Comparison of ENCODE assay signal across 8 mouse cellular contexts in the genomic region with DNA sequence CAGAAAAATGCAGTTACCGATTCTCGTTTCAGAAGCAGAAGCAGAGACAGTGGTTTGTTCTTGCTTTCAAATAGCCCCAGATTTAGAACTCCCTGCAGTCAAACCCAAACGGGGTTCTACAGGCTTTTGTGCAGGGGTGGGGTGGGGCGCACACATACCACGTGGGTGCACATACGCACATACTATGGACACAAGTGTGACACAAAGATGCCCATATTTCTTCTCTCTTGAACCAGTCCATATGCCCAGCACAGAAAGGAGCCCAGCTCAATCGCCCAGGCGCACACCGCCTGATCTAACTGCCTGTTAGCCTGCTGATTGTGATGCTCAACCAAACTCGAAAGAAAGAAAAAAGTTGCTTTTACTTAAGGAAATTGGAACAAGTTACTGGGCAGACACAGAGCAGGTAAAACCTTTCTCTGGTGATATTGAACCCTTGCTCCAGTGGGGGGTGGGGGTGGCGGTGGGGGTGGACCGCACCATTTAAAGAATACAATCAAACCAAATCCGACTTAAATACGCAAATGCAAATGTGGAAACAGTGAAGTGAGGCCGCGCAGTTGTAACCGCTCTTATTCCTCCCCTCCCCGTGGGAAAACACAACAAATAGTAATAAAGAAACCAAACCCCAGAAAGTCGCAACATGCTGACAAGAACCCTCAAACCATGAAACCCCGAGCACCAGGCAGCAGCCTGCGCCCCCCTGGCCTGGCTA. TPM values are rescaled to one million over a fixed set of nuclear protein-coding genes. Genes with fewer than 3 reads are reported as not detected.
DNase-seq lines count a peak whose midpoint lies in the region; ATAC-seq lines count a peak whose summit lies in the region.

No protein-coding gene starts in this region.

- peaks cover 6% of the 10 kb centered on the region; the same call in 1 of the 2 replicates for H3K4me1 ChIP-seq in liver, embryonic 11.5 days (replicated peaks; ENCODE audit: control insufficient read depth, insufficient read depth, low read length)
- H3K4me1 ChIP-seq in embryonic facial prominence, embryonic 13.5 days, result peaks cover 16% of the 10 kb centered on the region
- peaks cover 22% of the 10 kb centered on the region for H3K4me1 ChIP-seq in limb, embryonic 10.5 days

- 30% methylated on average over 21 of the region's 21 CpGs for WGBS in liver, embryonic 11.5 days
- 27% methylated on average over 21 of the region's 21 CpGs for WGBS in embryonic facial prominence, embryonic 13.5 days
- 29% methylated on average over 21 of the region's 21 CpGs for WGBS in limb, embryonic 10.5 days

- no peak overlapping the region for H3K27ac ChIP-seq in liver, embryonic 11.5 days (ENCODE audit: low read depth, low read length)
- no peak overlapping the region for H3K27ac ChIP-seq in embryonic facial prominence, embryonic 13.5 days
- H3K27ac ChIP-seq in limb, embryonic 10.5 days, result no peak overlapping the region

- peaks cover 26% of the 10 kb centered on the region for H3K27me3 ChIP-seq in liver, embryonic 11.5 days (replicated peaks; ENCODE audit: control insufficient read depth, insufficient read depth, low read length)
- H3K27me3 ChIP-seq in embryonic facial prominence, embryonic 13.5 days, result peaks cover 30% of the 10 kb centered on the region
- peaks cover 53% of the 10 kb centered on the region for H3K27me3 ChIP-seq in limb, embryonic 10.5 days (ENCODE audit: low read depth, poor library complexity, severe bottlenecking)

- peak overlapping the region; percentile 85 for H3K4me2 ChIP-seq in liver, embryonic 11.5 days
- H3K4me2 ChIP-seq in embryonic facial prominence, embryonic 13.5 days, result peak overlapping the region; percentile 68

- ATAC-seq in liver, embryonic 11.5 days (replicated peaks; ENCODE audit: low FRiP score), result no peak
- no peak for ATAC-seq in embryonic facial prominence, embryonic 13.5 days (ENCODE audit: insufficient number of reproducible peaks, insufficient read depth, low FRiP score, low TSS enrichment, low read depth)

- peak overlapping the region; percentile 50 for H3K4me3 ChIP-seq in liver, embryonic 11.5 days (ENCODE audit: low read depth, low read length)
- peak overlapping the region; percentile 37 for H3K4me3 ChIP-seq in embryonic facial prominence, embryonic 13.5 days
- H3K4me3 ChIP-seq in limb, embryonic 10.5 days, result peak overlapping the region; percentile 50

- H3K36me3 ChIP-seq in liver, embryonic 11.5 days (ENCODE audit: control insufficient read depth, insufficient read depth, low read length), result no peaks in the 10 kb centered on the region
- peaks cover 22% of the 10 kb centered on the region for H3K36me3 ChIP-seq in embryonic facial prominence, embryonic 13.5 days
- peaks cover 20% of the 10 kb centered on the region for H3K36me3 ChIP-seq in limb, embryonic 10.5 days

- no peak overlapping the region for H3K9ac ChIP-seq in liver, embryonic 11.5 days (ENCODE audit: low read depth, low read length)
- peak overlapping the region; percentile 57 for H3K9ac ChIP-seq in embryonic facial prominence, embryonic 13.5 days

- DNase-seq in liver, embryonic 11.5 days (ENCODE audit: low spot score), result no peak
- DNase-seq in liver (no peak), adipocyte (ENCODE audit: low spot score) (no peak)
- DNase-seq in limb, embryonic 10.5 days (ENCODE audit: low spot score), result no peak
- peak; percentile 10 for DNase-seq in retina, postnatal 1 day
- no peak for DNase-seq in cerebellum, adult 11 months
- DNase-seq in adrenal gland, postnatal 10 days, result no peak

- H3K9me3 ChIP-seq in liver, embryonic 11.5 days (ENCODE audit: control insufficient read depth, low read length), result no peaks in the 10 kb centered on the region
- H3K9me3 ChIP-seq in embryonic facial prominence, embryonic 13.5 days, result no peaks in the 10 kb centered on the region
- no peaks in the 10 kb centered on the region for H3K9me3 ChIP-seq in limb, embryonic 10.5 days (replicated peaks)

RNA-seq across cellular contexts. Expression of gene Ankrd26, which starts 30.8 kb away (rescaled TPM):
- 14.9 and 16.2 TPM in 2 replicates for polyA plus RNA-seq in liver, embryonic 11.5 days (2014; fragmentation: Nextera tagmentation; extraction: Ambion mirVana)
- 16.9 and 17.5 TPM in 2 replicates for polyA plus RNA-seq in embryonic facial prominence, embryonic 13.5 days (2015; fragmentation: Nextera tagmentation; extraction: Ambion mirVana)
- 13.8 and 18.5 TPM in 2 replicates for polyA plus RNA-seq in limb, embryonic 10.5 days (2016; fragmentation: Nextera tagmentation; extraction: Ambion mirVana)
- 1 to 10 TPM; 3.3 to 5.1 TPM for total RNA-seq in adrenal gland, postnatal 10 days (2021)
